Mouse (Mus musculus): ENCODE data around the gene Cnksr2. TPM values are rescaled to one million over a fixed set of nuclear protein-coding genes. Genes with fewer than 3 reads are reported as not detected.

Gene Cnksr2
- polyA plus RNA-seq, 1 experiment from 2014 or later = 0.34 TPM

DNA sequence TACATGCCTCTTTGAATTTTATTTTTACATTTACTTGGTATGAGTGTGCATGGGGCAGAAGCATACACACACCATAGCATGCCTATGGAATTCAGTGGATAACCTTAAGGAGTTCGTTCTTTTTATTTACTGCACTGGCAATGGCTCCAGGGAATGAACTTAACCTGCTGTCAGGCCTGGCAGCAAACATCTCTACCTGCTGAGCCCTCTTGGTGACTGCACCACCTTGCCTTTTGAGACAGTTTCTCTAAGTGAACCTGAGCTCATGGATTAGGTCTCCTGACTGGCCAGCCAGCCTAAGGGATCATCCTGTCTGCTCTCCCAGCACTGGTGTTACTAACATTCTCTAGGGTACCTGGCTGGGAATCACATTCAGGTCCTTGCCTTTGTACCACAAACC lies 106.5 kb downstream of the Cnksr2 start:
- no peak overlapping the region for H3K9ac ChIP-seq (ENCODE audit: low read length)
- 85% methylated on average over 1 of the region's 1 CpGs for WGBS
- H3K27ac ChIP-seq (replicated peaks in 1 of 2; ENCODE audit: control insufficient read depth in 1 of 2, insufficient read depth in 1 of 2, low read depth in 2 of 2, low read length in 2 of 2) = no peak overlapping the region
- H3K9me3 ChIP-seq (ENCODE audit: control insufficient read depth, low read length) = no peaks in the 10 kb centered on the region
- no peak for ATAC-seq (ENCODE audit: insufficient number of reproducible peaks, insufficient read depth, low FRiP score, low read depth)
- no peaks in the 10 kb centered on the region for H3K4me1 ChIP-seq (ENCODE audit: control insufficient read depth in 2 of 2, insufficient read depth in 2 of 2, low read length in 2 of 2)
- no peak overlapping the region for H3K4me3 ChIP-seq (ENCODE audit: control insufficient read depth in 1 of 2, insufficient read depth in 1 of 2, low read depth in 1 of 2, low read length in 2 of 2)
- no peaks in the 10 kb centered on the region for H3K36me3 ChIP-seq (ENCODE audit: control insufficient read depth, insufficient read depth, low read length)
- no peak overlapping the region for H3K4me2 ChIP-seq (ENCODE audit: low read length)
- no peaks in the 10 kb centered on the region for H3K27me3 ChIP-seq (ENCODE audit: control insufficient read depth, insufficient read depth, low read length)

DNA sequence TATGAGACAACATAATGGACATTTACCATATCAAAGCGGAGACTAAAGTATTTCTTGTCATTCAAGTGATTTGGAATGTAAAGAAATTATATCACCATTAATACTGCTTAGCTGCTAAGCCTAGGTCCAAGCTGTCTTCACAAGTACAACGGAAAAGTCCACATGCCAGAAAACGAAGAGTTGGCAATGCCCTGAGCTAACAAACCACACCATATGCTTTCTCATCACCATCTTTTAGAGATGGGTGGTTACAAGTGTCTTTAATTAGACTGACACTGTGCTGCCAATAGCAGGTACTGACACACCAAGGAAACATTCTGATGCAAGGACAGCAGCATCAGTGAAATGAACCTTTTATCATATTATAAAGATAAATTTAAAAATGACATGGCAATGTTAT lies 123.0 kb downstream of the Cnksr2 start:
- H3K27me3 ChIP-seq (ENCODE audit: control insufficient read depth, insufficient read depth, low read length) = no peaks in the 10 kb centered on the region
- no peaks in the 10 kb centered on the region for H3K4me1 ChIP-seq (ENCODE audit: control insufficient read depth in 2 of 2, insufficient read depth in 2 of 2, low read length in 2 of 2)
- H3K9me3 ChIP-seq (ENCODE audit: control insufficient read depth, low read length) = no peaks in the 10 kb centered on the region
- 71% methylated on average over 3 of the region's 3 CpGs for WGBS
- ATAC-seq (ENCODE audit: insufficient number of reproducible peaks, insufficient read depth, low FRiP score, low read depth) = no peak
- H3K27ac ChIP-seq (replicated peaks in 1 of 2; ENCODE audit: control insufficient read depth in 1 of 2, insufficient read depth in 1 of 2, low read depth in 2 of 2, low read length in 2 of 2) = no peak overlapping the region
- H3K4me3 ChIP-seq (ENCODE audit: control insufficient read depth in 1 of 2, insufficient read depth in 1 of 2, low read depth in 1 of 2, low read length in 2 of 2) = no peak overlapping the region
- H3K4me2 ChIP-seq (ENCODE audit: low read length) = no peak overlapping the region
- H3K9ac ChIP-seq (ENCODE audit: low read length) = no peak overlapping the region
- H3K36me3 ChIP-seq (ENCODE audit: control insufficient read depth, insufficient read depth, low read length) = no peaks in the 10 kb centered on the region

DNA sequence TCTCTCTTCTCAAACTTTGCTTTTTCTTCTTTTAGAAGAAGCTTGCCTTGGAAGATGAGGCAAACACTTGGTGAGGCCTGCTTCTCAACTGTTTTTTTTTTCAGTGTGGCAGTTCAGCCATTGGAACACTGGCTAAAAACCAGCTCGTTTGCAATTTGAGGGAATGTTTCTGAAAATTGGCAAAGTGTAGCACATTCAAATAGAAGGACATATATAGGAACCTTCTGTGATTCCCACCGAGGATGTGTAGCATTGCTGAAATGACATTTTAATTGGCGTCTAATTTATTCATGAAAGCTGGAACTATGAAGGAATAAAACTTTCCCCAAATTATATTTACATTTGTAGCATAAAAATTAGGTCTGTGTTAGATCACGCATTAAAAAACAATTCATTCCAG lies 213.1 kb downstream of the Cnksr2 start:
- no peak overlapping the region for H3K4me3 ChIP-seq (ENCODE audit: control insufficient read depth in 1 of 2, insufficient read depth in 1 of 2, low read depth in 1 of 2, low read length in 2 of 2)
- no peak for ATAC-seq (ENCODE audit: insufficient number of reproducible peaks, insufficient read depth, low FRiP score, low read depth)
- H3K9me3 ChIP-seq (ENCODE audit: control insufficient read depth, low read length) = no peaks in the 10 kb centered on the region
- no peak overlapping the region for H3K27ac ChIP-seq (replicated peaks in 1 of 2; ENCODE audit: control insufficient read depth in 1 of 2, insufficient read depth in 1 of 2, low read depth in 2 of 2, low read length in 2 of 2)
- H3K36me3 ChIP-seq (ENCODE audit: control insufficient read depth, insufficient read depth, low read length) = no peaks in the 10 kb centered on the region
- H3K4me1 ChIP-seq (ENCODE audit: control insufficient read depth in 2 of 2, insufficient read depth in 2 of 2, low read length in 2 of 2) = no peaks in the 10 kb centered on the region
- no peak overlapping the region for H3K4me2 ChIP-seq (ENCODE audit: low read length)
- no peak overlapping the region for H3K9ac ChIP-seq (ENCODE audit: low read length)
- H3K27me3 ChIP-seq (ENCODE audit: control insufficient read depth, insufficient read depth, low read length) = no peaks in the 10 kb centered on the region
- 81% methylated on average over 4 of the region's 4 CpGs for WGBS

DNA sequence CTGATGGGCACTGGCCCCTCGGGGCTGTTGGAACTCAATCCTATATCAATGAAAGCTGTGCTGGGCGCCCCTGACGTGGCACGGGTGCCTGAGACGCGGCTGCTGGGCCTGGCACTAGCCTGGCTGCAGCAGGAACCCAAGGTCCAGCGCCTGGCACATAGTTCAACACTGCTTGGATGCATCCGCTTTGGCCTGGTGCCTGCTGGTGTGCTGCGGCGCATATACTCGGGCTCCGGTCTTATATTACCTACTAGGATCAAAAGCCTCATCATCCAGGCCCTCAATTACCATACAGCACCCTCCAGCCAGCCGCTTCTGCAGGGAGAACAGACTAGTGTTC lies 224.2 kb downstream of the Cnksr2 start:
- 83% methylated on average over 13 of the region's 13 CpGs for WGBS
- H3K27me3 ChIP-seq (ENCODE audit: control insufficient read depth, insufficient read depth, low read length) = no peaks in the 10 kb centered on the region
- H3K4me1 ChIP-seq (ENCODE audit: control insufficient read depth in 2 of 2, insufficient read depth in 2 of 2, low read length in 2 of 2) = no peaks in the 10 kb centered on the region; a peak in 1 of 4 replicates
- ATAC-seq (ENCODE audit: insufficient number of reproducible peaks, insufficient read depth, low FRiP score, low read depth) = no peak
- H3K4me3 ChIP-seq (ENCODE audit: control insufficient read depth in 1 of 2, insufficient read depth in 1 of 2, low read depth in 1 of 2, low read length in 2 of 2) = no peak overlapping the region
- no peak overlapping the region for H3K4me2 ChIP-seq (ENCODE audit: low read length)
- H3K36me3 ChIP-seq (ENCODE audit: control insufficient read depth, insufficient read depth, low read length) = no peaks in the 10 kb centered on the region
- H3K27ac ChIP-seq (replicated peaks in 1 of 2; ENCODE audit: control insufficient read depth in 1 of 2, insufficient read depth in 1 of 2, low read depth in 2 of 2, low read length in 2 of 2) = no peak overlapping the region
- H3K9me3 ChIP-seq (ENCODE audit: control insufficient read depth, low read length) = no peaks in the 10 kb centered on the region
- no peak overlapping the region for H3K9ac ChIP-seq (ENCODE audit: low read length)

DNA sequence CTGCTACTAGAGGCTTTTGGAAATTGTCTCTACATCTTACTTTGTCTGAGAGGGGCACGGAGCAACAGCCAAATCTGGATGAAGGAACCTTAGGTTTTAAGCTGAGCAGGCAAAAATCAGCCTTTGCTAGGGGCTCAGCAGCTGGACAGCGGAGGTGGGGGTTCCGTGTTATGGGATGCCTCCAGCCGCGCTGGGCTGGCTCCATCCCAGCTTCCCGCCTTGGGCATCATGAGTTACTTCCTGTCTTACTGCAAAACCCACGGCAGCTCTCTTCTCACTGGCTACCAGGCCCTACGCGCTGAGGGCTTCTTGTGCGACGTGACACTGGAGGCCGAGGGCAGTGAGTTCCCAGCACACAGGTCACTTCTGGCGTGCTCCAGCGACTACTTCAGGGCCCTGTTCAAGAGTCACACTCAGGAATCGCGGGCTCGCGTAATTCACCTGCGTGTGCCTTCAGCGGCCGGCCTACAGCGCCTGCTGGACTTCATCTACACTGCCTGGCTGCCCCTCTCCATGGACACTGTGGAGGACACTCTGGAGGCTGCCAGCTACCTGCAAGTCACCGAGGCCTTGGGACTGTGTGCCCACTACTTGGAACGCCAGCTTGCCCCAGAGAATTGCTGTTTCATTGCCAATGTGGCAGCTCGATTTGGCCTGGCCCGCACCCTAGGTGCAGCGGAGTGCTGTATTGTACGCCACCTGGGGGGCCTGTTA lies 224.7 kb downstream of the Cnksr2 start, which contains the start of gene Klhl34:
TSS of gene Klhl34 (plus strand) at position 229 of the 714 bp plus-strand sequence.
- Histone ChIP-seq H3K4me2 (ENCODE audit: low read length) (peak within 1 kb of the TSS; percentile 80), H3K4me3 (ENCODE audit: control insufficient read depth in 1 of 2, insufficient read depth in 1 of 2, low read depth in 1 of 2, low read length in 2 of 2) (peak within 1 kb of the TSS; percentile 34 to 37), H3K36me3 (ENCODE audit: control insufficient read depth, insufficient read depth, low read length) (no peaks in the 10 kb centered on the region), H3K27me3 (ENCODE audit: control insufficient read depth, insufficient read depth, low read length) (no peaks in the 10 kb centered on the region), H3K4me1 (ENCODE audit: control insufficient read depth in 2 of 2, insufficient read depth in 2 of 2, low read length in 2 of 2) (no peaks in the 10 kb centered on the region; a peak in 1 of 4 replicates), H3K9ac (ENCODE audit: low read length) (peak within 1 kb of the TSS; percentile 30; the same call in 1 of the 2 replicates), H3K27ac (replicated peaks in 1 of 2; ENCODE audit: control insufficient read depth in 1 of 2, insufficient read depth in 1 of 2, low read depth in 2 of 2, low read length in 2 of 2) (no peak within 1 kb of the TSS), H3K9me3 (ENCODE audit: control insufficient read depth, low read length) (no peaks in the 10 kb centered on the region)
- 36% methylated on average over 28 of the region's 28 CpGs for WGBS
- no peak for ATAC-seq (ENCODE audit: insufficient number of reproducible peaks, insufficient read depth, low FRiP score, low read depth)

DNA sequence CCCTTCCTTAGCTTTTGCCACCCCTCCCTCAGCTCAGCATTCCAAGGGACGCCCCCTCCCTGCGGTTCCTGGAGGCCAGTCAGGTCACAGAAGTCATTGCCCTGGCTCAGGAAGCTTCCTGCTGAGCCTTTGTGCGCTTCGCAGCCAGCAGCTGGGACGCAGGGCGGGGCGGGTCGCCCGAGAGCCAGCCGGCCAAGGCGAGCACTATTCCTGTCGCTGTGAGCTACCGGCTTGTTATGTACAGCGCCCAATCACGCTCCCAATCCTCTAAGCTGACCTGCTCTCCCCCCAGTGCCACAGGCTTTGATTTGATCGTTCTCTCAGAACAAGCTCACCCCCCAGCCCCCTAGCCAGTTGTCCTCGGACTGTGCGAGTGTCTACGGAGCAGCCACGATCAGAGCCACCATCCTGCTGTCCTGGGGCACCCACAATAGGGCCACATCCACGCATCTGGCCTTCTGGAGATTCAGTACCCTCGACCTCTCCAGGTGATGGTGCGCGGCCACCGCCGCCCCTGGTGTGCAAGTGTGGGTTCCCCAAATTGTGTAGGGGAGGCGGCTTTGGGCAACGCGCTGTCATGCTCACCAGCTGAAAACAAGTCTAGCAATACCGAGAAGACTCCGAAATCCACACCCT lies 225.4 kb downstream of the Cnksr2 start:
- no peak overlapping the region for H3K27ac ChIP-seq (replicated peaks in 1 of 2; ENCODE audit: control insufficient read depth in 1 of 2, insufficient read depth in 1 of 2, low read depth in 2 of 2, low read length in 2 of 2)
- H3K36me3 ChIP-seq (ENCODE audit: control insufficient read depth, insufficient read depth, low read length) = no peaks in the 10 kb centered on the region
- no peaks in the 10 kb centered on the region for H3K27me3 ChIP-seq (ENCODE audit: control insufficient read depth, insufficient read depth, low read length)
- ATAC-seq (ENCODE audit: insufficient number of reproducible peaks, insufficient read depth, low FRiP score, low read depth) = peak; percentile 50; the same call in 1 of the 2 replicates
- H3K4me1 ChIP-seq (ENCODE audit: control insufficient read depth in 2 of 2, insufficient read depth in 2 of 2, low read length in 2 of 2) = no peaks in the 10 kb centered on the region; a peak in 1 of 4 replicates
- 14% methylated on average over 31 of the region's 31 CpGs for WGBS
- H3K4me2 ChIP-seq (ENCODE audit: low read length) = peak overlapping the region; percentile 80
- H3K9me3 ChIP-seq (ENCODE audit: control insufficient read depth, low read length) = no peaks in the 10 kb centered on the region
- H3K9ac ChIP-seq (ENCODE audit: low read length) = peak overlapping the region; percentile 30; the same call in 1 of the 2 replicates
- peak overlapping the region; percentile 34 to 37 for H3K4me3 ChIP-seq (ENCODE audit: control insufficient read depth in 1 of 2, insufficient read depth in 1 of 2, low read depth in 1 of 2, low read length in 2 of 2)

DNA sequence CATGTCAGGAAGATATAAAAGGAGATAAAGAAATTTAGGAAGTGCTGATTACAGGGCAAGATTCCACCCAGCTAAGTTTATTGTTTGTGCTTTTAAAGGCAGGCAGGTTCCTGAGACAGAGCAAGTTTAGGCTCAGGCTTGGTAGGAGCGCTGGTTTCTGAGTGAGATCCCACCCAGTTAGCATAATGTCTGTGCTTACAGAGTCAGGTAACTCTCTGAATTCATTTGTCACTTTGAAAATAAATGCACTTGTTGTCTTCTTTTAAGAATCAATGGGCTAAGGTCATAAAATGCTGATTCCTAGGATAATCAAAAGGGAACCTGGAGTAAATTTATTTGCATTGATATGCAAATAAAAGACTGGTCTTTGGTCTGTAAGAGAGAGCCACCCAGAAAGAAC lies 233.4 kb downstream of the Cnksr2 start:
- no peak overlapping the region for H3K27ac ChIP-seq (replicated peaks in 1 of 2; ENCODE audit: control insufficient read depth in 1 of 2, insufficient read depth in 1 of 2, low read depth in 2 of 2, low read length in 2 of 2)
- H3K4me3 ChIP-seq (ENCODE audit: control insufficient read depth in 1 of 2, insufficient read depth in 1 of 2, low read depth in 1 of 2, low read length in 2 of 2) = no peak overlapping the region
- no peaks in the 10 kb centered on the region for H3K36me3 ChIP-seq (ENCODE audit: control insufficient read depth, insufficient read depth, low read length)
- WGBS = 61% methylated on average over 1 of the region's 1 CpGs
- no peaks in the 10 kb centered on the region for H3K27me3 ChIP-seq (ENCODE audit: control insufficient read depth, insufficient read depth, low read length)
- no peaks in the 10 kb centered on the region for H3K9me3 ChIP-seq (ENCODE audit: control insufficient read depth, low read length)
- no peak for ATAC-seq (ENCODE audit: insufficient number of reproducible peaks, insufficient read depth, low FRiP score, low read depth)
- H3K4me2 ChIP-seq (ENCODE audit: low read length) = no peak overlapping the region
- H3K9ac ChIP-seq (ENCODE audit: low read length) = no peak overlapping the region
- no peaks in the 10 kb centered on the region for H3K4me1 ChIP-seq (ENCODE audit: control insufficient read depth in 2 of 2, insufficient read depth in 2 of 2, low read length in 2 of 2)

Measured in heart, embryonic 14.5 days (tissue).